Mouse (Mus musculus): Measurements from ENCODE around the gene Frrs1l. TPM values are rescaled to one million over a fixed set of nuclear protein-coding genes. Genes with fewer than 3 reads are reported as not detected.

Frrs1l gene
- polyA plus RNA-seq, 1 experiment from 2014 or later = 6.2 TPM

DNA sequence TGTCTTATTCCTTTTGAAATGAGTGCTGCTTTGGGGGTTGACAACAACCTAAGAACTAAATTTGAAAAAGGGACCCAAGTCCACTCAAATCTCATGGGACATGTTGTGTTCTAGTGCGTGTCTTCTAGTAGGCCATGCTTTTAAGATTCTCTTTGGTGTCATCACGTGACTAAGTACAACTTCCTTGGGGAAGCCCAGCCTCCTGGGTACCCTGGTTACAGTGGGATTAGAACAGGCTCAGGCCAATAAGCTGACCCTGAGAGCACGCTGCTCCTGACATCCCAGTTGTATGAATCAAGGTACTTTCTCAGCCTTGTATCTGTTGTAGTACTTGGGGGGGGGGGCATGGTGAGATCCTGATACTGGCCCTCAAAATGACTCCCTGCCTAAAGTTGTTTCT, 38.5 kb downstream of the Frrs1l start:
- no peaks in the 10 kb centered on the region for H3K36me3 ChIP-seq (ENCODE audit: control insufficient read depth, insufficient read depth, low read length)
- no peaks in the 10 kb centered on the region for H3K27me3 ChIP-seq (ENCODE audit: control insufficient read depth, insufficient read depth, low read length)
- WGBS = 83% methylated on average over 3 of the region's 3 CpGs
- H3K4me2 ChIP-seq = no peak overlapping the region
- ATAC-seq (ENCODE audit: low FRiP score) (no peak), DNase-seq (ENCODE audit: low spot score, missing footprints) (no peak)
- no peak overlapping the region for H3K4me3 ChIP-seq (ENCODE audit: low read depth, low read length)
- H3K9me3 ChIP-seq (ENCODE audit: control insufficient read depth, low read length) = no peaks in the 10 kb centered on the region
- no peak overlapping the region for H3K9ac ChIP-seq (ENCODE audit: low read length)
- H3K4me1 ChIP-seq (ENCODE audit: control insufficient read depth, insufficient read depth, low read length) = no peaks in the 10 kb centered on the region
- no peak overlapping the region for H3K27ac ChIP-seq (ENCODE audit: low read depth, low read length)

DNA sequence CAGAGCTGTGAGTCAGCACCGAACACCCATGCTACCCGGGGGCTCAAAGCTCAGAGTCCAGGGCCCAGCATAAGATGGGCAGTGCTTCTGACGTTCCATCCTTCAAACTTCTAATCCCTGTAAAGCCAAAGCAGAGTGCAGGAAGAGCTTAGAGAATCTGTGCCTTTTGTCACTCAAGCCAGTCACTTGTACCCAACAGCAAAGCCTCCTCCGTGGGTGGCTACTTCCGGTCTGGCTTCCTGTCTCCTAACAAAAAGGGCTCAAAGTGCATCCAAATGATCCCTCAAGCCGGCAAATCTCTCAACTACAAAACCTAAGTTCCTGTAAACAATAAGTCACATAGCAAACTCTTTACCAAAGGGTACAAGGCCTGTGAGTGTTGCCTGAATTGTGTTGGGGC, 40.7 kb downstream of the Frrs1l start:
- H3K4me3 ChIP-seq (ENCODE audit: low read depth, low read length) = no peak overlapping the region
- H3K36me3 ChIP-seq (ENCODE audit: control insufficient read depth, insufficient read depth, low read length) = no peaks in the 10 kb centered on the region
- no peak overlapping the region for H3K27ac ChIP-seq (ENCODE audit: low read depth, low read length)
- H3K9me3 ChIP-seq (ENCODE audit: control insufficient read depth, low read length) = no peaks in the 10 kb centered on the region
- H3K4me2 ChIP-seq = no peak overlapping the region
- H3K9ac ChIP-seq (ENCODE audit: low read length) = no peak overlapping the region
- ATAC-seq (ENCODE audit: low FRiP score) (no peak), DNase-seq (ENCODE audit: low spot score, missing footprints) (no peak)
- H3K4me1 ChIP-seq (ENCODE audit: control insufficient read depth, insufficient read depth, low read length) = peaks cover 9% of the 10 kb centered on the region; the same call in 1 of the 2 replicates
- no peaks in the 10 kb centered on the region for H3K27me3 ChIP-seq (ENCODE audit: control insufficient read depth, insufficient read depth, low read length)
- WGBS = 56% methylated on average over 6 of the region's 6 CpGs

DNA sequence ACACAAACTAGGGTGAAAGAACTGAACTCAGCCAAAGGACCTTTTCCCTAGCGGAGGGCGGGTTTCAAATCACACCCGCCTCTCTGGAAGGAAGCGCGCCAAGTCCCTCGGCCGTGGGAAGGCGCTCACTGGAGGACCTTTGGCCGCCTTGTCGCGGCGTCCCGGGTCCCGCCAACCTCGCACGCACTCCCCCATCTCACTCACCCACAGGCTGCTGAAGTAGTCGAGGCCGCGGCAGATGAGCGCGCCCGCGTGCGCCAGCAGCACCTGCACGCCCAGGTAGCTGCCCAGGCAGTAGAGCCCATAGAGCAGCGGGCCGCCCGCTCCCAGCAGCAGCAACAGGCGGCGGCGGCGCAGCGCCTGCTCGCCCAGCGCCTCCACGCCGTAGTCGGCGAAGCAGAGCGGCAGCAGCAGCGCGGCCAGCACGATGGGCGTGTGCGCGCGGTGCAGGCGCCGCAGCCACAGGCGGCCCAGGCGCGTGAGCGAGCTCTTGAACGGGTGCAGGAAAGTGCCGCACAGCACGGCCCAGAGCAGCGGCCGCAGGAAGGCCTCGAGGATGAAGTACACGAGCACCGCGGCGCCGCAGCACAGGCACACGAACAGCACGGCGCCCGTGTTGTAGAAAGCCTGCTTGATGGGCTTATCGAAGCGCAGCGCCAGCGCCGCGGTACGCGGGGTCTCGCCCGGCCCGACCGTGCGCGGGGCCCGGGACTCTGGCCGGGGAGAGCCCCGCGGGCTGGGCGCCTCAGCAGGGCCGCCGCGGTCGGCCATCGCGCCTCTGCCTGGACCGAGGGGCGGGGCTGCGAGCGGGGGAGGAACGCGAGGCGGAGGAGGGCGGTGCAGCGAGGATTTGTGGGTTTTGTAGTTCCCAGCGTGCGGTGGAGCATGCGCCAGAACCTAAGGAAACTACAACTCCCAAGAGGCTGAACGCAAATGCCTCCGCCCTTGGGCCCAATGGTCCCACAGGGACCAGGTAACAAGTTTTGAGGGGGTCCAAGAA, 43.2 kb downstream of the Frrs1l start, which contains the start of gene Tmem245:
TSS of gene Tmem245 (minus strand) at position 797 of the 1,000 bp plus-strand sequence.
- WGBS = under 1% methylated on average over 107 of the region's 107 CpGs
- Histone ChIP-seq H3K4me1 (ENCODE audit: control insufficient read depth, insufficient read depth, low read length) (peaks cover 26% of the 10 kb centered on the region), H3K27ac (ENCODE audit: low read depth, low read length) (peak within 1 kb of the TSS; percentile 54; the same call in 1 of the 2 replicates), H3K9me3 (ENCODE audit: control insufficient read depth, low read length) (no peaks in the 10 kb centered on the region), H3K9ac (ENCODE audit: low read length) (peak within 1 kb of the TSS; percentile 93), H3K4me3 (ENCODE audit: low read depth, low read length) (peak within 1 kb of the TSS; percentile 87), H3K4me2 (peak within 1 kb of the TSS; percentile 91), H3K27me3 (ENCODE audit: control insufficient read depth, insufficient read depth, low read length) (no peaks in the 10 kb centered on the region), H3K36me3 (ENCODE audit: control insufficient read depth, insufficient read depth, low read length) (no peaks in the 10 kb centered on the region)
- DNase-seq (ENCODE audit: low spot score, missing footprints) = peak; percentile 98
- ATAC-seq (ENCODE audit: low FRiP score) = peak; percentile 98

DNA sequence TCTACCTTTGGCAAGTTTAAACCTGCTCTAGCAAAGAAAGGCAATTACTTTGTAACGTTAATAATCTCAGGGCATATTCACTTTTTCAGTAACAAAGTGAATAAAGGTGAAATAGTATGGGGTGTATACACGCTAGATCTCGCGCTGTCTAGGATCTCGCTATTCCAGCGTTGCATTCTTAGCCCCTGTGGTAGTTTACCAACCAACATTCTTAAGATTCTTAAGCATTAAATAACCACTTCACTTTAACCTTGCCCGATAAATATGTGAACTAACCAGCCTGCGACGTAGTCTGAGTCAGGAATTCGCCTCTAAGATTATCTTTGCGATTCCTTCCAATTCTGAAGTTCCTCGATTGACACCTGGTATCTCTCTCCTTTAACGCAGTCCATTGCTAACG, 44.0 kb downstream of the Frrs1l start:
- DNase-seq (ENCODE audit: low spot score, missing footprints) = peak; percentile 85
- Histone ChIP-seq H3K4me2 (peak overlapping the region; percentile 91), H3K4me1 (ENCODE audit: control insufficient read depth, insufficient read depth, low read length) (peaks cover 26% of the 10 kb centered on the region), H3K9me3 (ENCODE audit: control insufficient read depth, low read length) (no peaks in the 10 kb centered on the region), H3K27ac (ENCODE audit: low read depth, low read length) (no peak overlapping the region), H3K27me3 (ENCODE audit: control insufficient read depth, insufficient read depth, low read length) (no peaks in the 10 kb centered on the region), H3K4me3 (ENCODE audit: low read depth, low read length) (peak overlapping the region; percentile 87), H3K36me3 (ENCODE audit: control insufficient read depth, insufficient read depth, low read length) (no peaks in the 10 kb centered on the region), H3K9ac (ENCODE audit: low read length) (peak overlapping the region; percentile 93)
- ATAC-seq (ENCODE audit: low FRiP score) = no peak
- 3% methylated on average over 14 of the region's 14 CpGs for WGBS

DNA sequence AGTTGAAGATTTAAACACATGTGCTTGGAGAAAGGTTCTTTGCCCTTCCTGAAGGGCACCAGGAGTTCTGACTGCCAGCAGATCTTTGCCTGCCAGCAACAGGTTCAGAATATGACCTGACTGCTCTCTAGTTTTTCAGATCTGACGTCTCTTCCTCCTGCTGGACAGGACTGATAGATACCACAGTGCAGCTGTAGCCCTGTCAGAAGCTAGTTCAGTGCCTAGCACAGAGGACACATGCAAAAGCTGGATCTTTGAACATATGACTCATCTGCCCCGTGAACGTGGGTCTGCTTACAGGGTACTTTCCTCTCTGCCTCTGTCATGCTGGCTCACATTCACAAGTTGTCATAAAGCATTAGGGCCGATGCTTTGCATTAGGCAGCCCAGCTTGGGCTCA, 45.9 kb downstream of the Frrs1l start:
- DNase-seq (ENCODE audit: low spot score, missing footprints) = no peak
- H3K27ac ChIP-seq (ENCODE audit: low read depth, low read length) = no peak overlapping the region
- H3K4me1 ChIP-seq (ENCODE audit: control insufficient read depth, insufficient read depth, low read length) = peaks cover 26% of the 10 kb centered on the region
- no peak overlapping the region for H3K4me2 ChIP-seq
- H3K9me3 ChIP-seq (ENCODE audit: control insufficient read depth, low read length) = no peaks in the 10 kb centered on the region
- no peak for ATAC-seq (ENCODE audit: low FRiP score)
- H3K27me3 ChIP-seq (ENCODE audit: control insufficient read depth, insufficient read depth, low read length) = no peaks in the 10 kb centered on the region
- H3K9ac ChIP-seq (ENCODE audit: low read length) = no peak overlapping the region
- no peaks in the 10 kb centered on the region for H3K36me3 ChIP-seq (ENCODE audit: control insufficient read depth, insufficient read depth, low read length)
- 68% methylated on average over 4 of the region's 4 CpGs for WGBS
- H3K4me3 ChIP-seq (ENCODE audit: low read depth, low read length) = no peak overlapping the region

DNA sequence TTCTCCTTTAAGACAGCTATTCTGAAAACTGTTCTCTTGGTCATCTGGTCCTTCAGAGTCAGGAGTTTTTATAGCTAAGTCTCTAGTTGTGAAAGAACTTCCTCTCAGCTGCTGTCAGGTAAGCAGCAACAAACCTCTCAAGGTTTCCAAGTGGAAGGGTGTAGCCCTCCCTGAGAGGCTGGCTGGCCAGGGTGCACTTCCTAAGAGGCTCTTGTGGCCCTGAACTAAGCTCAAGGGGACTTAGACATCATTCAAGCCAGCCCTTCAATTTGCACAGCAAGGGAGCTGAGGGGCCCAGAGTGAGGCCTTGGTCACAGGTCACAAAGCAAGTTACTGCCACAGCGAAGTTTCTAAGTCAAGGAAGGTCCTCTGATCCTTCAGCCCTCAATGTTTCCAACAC, 46.9 kb downstream of the Frrs1l start:
- no peak overlapping the region for H3K4me3 ChIP-seq (ENCODE audit: low read depth, low read length)
- H3K4me2 ChIP-seq = no peak overlapping the region
- 41% methylated on average over 1 of the region's 1 CpGs for WGBS
- no peaks in the 10 kb centered on the region for H3K9me3 ChIP-seq (ENCODE audit: control insufficient read depth, low read length)
- H3K36me3 ChIP-seq (ENCODE audit: control insufficient read depth, insufficient read depth, low read length) = no peaks in the 10 kb centered on the region
- ATAC-seq (ENCODE audit: low FRiP score) (no peak), DNase-seq (ENCODE audit: low spot score, missing footprints) (no peak)
- no peaks in the 10 kb centered on the region for H3K27me3 ChIP-seq (ENCODE audit: control insufficient read depth, insufficient read depth, low read length)
- H3K9ac ChIP-seq (ENCODE audit: low read length) = no peak overlapping the region
- H3K4me1 ChIP-seq (ENCODE audit: control insufficient read depth, insufficient read depth, low read length) = peaks cover 26% of the 10 kb centered on the region
- H3K27ac ChIP-seq (ENCODE audit: low read depth, low read length) = no peak overlapping the region

DNA sequence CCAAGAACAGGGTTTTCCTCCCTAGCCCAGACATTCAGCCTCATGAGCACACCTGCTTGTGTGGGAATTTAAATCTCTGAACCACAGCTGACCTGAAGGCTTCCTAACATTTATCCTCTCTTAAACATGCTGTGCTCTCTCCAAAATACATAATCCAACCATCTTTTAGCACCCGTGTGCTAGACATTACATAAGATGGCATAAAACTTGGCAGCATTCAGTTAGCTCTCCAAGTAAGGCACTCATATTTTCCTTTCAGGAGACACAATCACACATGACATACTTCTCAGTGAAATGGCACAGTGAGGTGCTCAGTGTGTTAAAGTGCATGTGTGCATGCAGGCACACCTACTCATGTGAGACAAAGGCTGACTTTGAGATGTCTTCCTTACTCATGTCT, 47.6 kb downstream of the Frrs1l start:
- H3K27ac ChIP-seq (ENCODE audit: low read depth, low read length) = no peak overlapping the region
- H3K27me3 ChIP-seq (ENCODE audit: control insufficient read depth, insufficient read depth, low read length) = no peaks in the 10 kb centered on the region
- H3K4me2 ChIP-seq = no peak overlapping the region
- H3K9ac ChIP-seq (ENCODE audit: low read length) = no peak overlapping the region
- no peak overlapping the region for H3K4me3 ChIP-seq (ENCODE audit: low read depth, low read length)
- no peaks in the 10 kb centered on the region for H3K9me3 ChIP-seq (ENCODE audit: control insufficient read depth, low read length)
- no peaks in the 10 kb centered on the region for H3K36me3 ChIP-seq (ENCODE audit: control insufficient read depth, insufficient read depth, low read length)
- peaks cover 26% of the 10 kb centered on the region for H3K4me1 ChIP-seq (ENCODE audit: control insufficient read depth, insufficient read depth, low read length)
- ATAC-seq (ENCODE audit: low FRiP score) (no peak), DNase-seq (ENCODE audit: low spot score, missing footprints) (no peak)
- 70% methylated on average over 1 of the region's 1 CpGs for WGBS

DNA sequence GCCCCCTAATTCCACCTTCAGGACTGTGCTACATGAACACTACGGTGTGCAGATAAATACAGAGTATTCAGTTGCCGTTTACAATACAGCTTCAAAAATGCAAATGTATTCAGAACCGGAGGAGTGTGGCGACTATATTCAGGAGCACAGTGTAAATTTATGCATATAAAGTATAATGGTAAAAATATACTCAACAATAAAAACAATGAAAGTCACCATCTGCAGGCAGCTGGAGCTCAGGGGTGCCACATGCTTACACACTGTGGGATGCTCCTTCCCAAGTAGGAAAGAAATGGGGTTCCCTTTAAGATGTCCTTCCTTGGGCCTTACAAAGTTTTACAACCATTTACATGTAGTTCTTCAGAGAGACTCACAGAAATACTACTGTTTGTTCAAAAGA, 48.7 kb downstream of the Frrs1l start:
- no peaks in the 10 kb centered on the region for H3K9me3 ChIP-seq (ENCODE audit: control insufficient read depth, low read length)
- ATAC-seq (ENCODE audit: low FRiP score) = no peak
- no peak overlapping the region for H3K9ac ChIP-seq (ENCODE audit: low read length)
- H3K4me2 ChIP-seq = no peak overlapping the region
- no peak overlapping the region for H3K4me3 ChIP-seq (ENCODE audit: low read depth, low read length)
- no peaks in the 10 kb centered on the region for H3K27me3 ChIP-seq (ENCODE audit: control insufficient read depth, insufficient read depth, low read length)
- no peaks in the 10 kb centered on the region for H3K36me3 ChIP-seq (ENCODE audit: control insufficient read depth, insufficient read depth, low read length)
- WGBS = 73% methylated on average over 4 of the region's 4 CpGs
- no peak overlapping the region for H3K27ac ChIP-seq (ENCODE audit: low read depth, low read length)
- DNase-seq (ENCODE audit: low spot score, missing footprints) = no peak
- H3K4me1 ChIP-seq (ENCODE audit: control insufficient read depth, insufficient read depth, low read length) = peaks cover 26% of the 10 kb centered on the region

DNA sequence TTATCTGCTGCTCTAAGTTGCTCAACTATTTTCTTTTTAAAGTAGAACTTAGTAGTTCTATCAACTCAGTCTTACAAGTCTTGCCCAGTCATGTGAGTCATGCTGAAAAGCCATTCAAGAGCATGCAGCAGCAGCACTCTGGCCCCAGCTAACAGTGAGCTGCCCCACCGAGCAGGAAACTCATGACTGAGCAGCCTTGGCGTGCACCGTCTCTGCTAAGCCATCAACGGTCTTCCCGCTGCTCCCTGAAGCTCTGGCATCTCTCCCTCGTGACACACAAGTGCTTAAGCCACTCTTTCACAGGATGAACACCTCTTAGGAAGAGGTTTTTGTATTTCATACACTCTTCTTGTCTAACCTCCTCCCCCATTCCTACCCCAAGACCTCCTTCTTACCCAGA, 53.1 kb downstream of the Frrs1l start:
- Histone ChIP-seq H3K36me3 (ENCODE audit: control insufficient read depth, insufficient read depth, low read length) (peaks cover 4% of the 10 kb centered on the region; the same call in 1 of the 2 replicates), H3K4me2 (no peak overlapping the region), H3K4me1 (ENCODE audit: control insufficient read depth, insufficient read depth, low read length) (no peaks in the 10 kb centered on the region; the same call in 1 of the 2 replicates), H3K27me3 (ENCODE audit: control insufficient read depth, insufficient read depth, low read length) (no peaks in the 10 kb centered on the region), H3K27ac (ENCODE audit: low read depth, low read length) (no peak overlapping the region), H3K9me3 (ENCODE audit: control insufficient read depth, low read length) (no peaks in the 10 kb centered on the region), H3K4me3 (ENCODE audit: low read depth, low read length) (no peak overlapping the region), H3K9ac (ENCODE audit: low read length) (no peak overlapping the region)
- 57% methylated on average over 6 of the region's 6 CpGs for WGBS
- ATAC-seq (ENCODE audit: low FRiP score) (no peak), DNase-seq (ENCODE audit: low spot score, missing footprints) (no peak)

All from midbrain, embryonic 11.5 days (tissue).